Mouse (Mus musculus): ENCODE results near the gene Tspan31. TPM values are rescaled to one million over a fixed set of nuclear protein-coding genes. Genes with fewer than 3 reads are reported as not detected.

Gene Tspan31
- polyA plus RNA-seq, 1 experiment from 2014 or later: 92.4 TPM

- no peak for ATAC-seq (replicated peaks; ENCODE audit: low FRiP score, low TSS enrichment, low read depth)
- H3K27ac ChIP-seq (ENCODE audit: low read depth): no peak overlapping the region
- H3K36me3 ChIP-seq (ENCODE audit: control insufficient read depth, insufficient read depth, low read length): peaks cover 2% of the 10 kb centered on the region; the same call in 1 of the 2 replicates
- no peaks in the 10 kb centered on the region for H3K9me3 ChIP-seq (ENCODE audit: control insufficient read depth, low read length)
- H3K27me3 ChIP-seq (replicated peaks; ENCODE audit: control insufficient read depth, insufficient read depth, low read length): peaks cover 65% of the 10 kb centered on the region
- H3K4me2 ChIP-seq (ENCODE audit: low read length): peak overlapping the region; percentile 20
- 9% methylated on average over 57 of the region's 57 CpGs for WGBS
- H3K4me3 ChIP-seq (ENCODE audit: low read depth, low read length): no peak overlapping the region
- no peak overlapping the region for H3K9ac ChIP-seq (ENCODE audit: low read length)
- peak; percentile 78 for DNase-seq (ENCODE audit: low spot score)
- H3K4me1 ChIP-seq (replicated peaks; ENCODE audit: control insufficient read depth, insufficient read depth, low read length): no peaks in the 10 kb centered on the region
Observed at GRCm38 (mm10) chr10:127090560-127091411, 20.7 kb upstream of the Tspan31 start.

- H3K27ac ChIP-seq (ENCODE audit: low read depth): no peak overlapping the region
- no peaks in the 10 kb centered on the region for H3K36me3 ChIP-seq (ENCODE audit: control insufficient read depth, insufficient read depth, low read length)
- no peak overlapping the region for H3K4me2 ChIP-seq (ENCODE audit: low read length)
- DNase-seq (ENCODE audit: low spot score) (no peak), ATAC-seq (replicated peaks; ENCODE audit: low FRiP score, low TSS enrichment, low read depth) (no peak)
- H3K4me3 ChIP-seq (ENCODE audit: low read depth, low read length): no peak overlapping the region
- H3K27me3 ChIP-seq (replicated peaks; ENCODE audit: control insufficient read depth, insufficient read depth, low read length): peaks cover 70% of the 10 kb centered on the region
- WGBS: 70% methylated on average over 6 of the region's 6 CpGs
- no peaks in the 10 kb centered on the region for H3K9me3 ChIP-seq (ENCODE audit: control insufficient read depth, low read length)
- no peak overlapping the region for H3K9ac ChIP-seq (ENCODE audit: low read length)
- peaks cover 15% of the 10 kb centered on the region for H3K4me1 ChIP-seq (replicated peaks; ENCODE audit: control insufficient read depth, insufficient read depth, low read length)
Observed at GRCm38 (mm10) chr10:127085633-127086032, 15.6 kb upstream of the Tspan31 start.

- Histone ChIP-seq H3K9ac (ENCODE audit: low read length) (no peak overlapping the region), H3K4me3 (ENCODE audit: low read depth, low read length) (no peak overlapping the region), H3K27ac (ENCODE audit: low read depth) (no peak overlapping the region), H3K4me2 (ENCODE audit: low read length) (no peak overlapping the region), H3K4me1 (replicated peaks; ENCODE audit: control insufficient read depth, insufficient read depth, low read length) (peaks cover 17% of the 10 kb centered on the region), H3K36me3 (ENCODE audit: control insufficient read depth, insufficient read depth, low read length) (no peaks in the 10 kb centered on the region), H3K27me3 (replicated peaks; ENCODE audit: control insufficient read depth, insufficient read depth, low read length) (peaks cover 70% of the 10 kb centered on the region), H3K9me3 (ENCODE audit: control insufficient read depth, low read length) (no peaks in the 10 kb centered on the region)
- ATAC-seq (replicated peaks; ENCODE audit: low FRiP score, low TSS enrichment, low read depth) (no peak), DNase-seq (ENCODE audit: low spot score) (no peak)
- 75% methylated on average over 9 of the region's 9 CpGs for WGBS
Observed at GRCm38 (mm10) chr10:127085052-127085451, 15.0 kb upstream of the Tspan31 start.

- ATAC-seq (replicated peaks; ENCODE audit: low FRiP score, low TSS enrichment, low read depth): no peak
- H3K27me3 ChIP-seq (replicated peaks; ENCODE audit: control insufficient read depth, insufficient read depth, low read length): peaks cover 70% of the 10 kb centered on the region
- 35% methylated on average over 5 of the region's 5 CpGs for WGBS
Observed at GRCm38 (mm10) chr10:127083915-127084306, 13.8 kb upstream of the Tspan31 start.

GRCm38 (mm10) chr10:127083292-127083914, 13.3 kb upstream of the Tspan31 start:
- H3K9ac ChIP-seq (ENCODE audit: low read length): no peak overlapping the region
- H3K36me3 ChIP-seq (ENCODE audit: control insufficient read depth, insufficient read depth, low read length): no peaks in the 10 kb centered on the region
- no peak overlapping the region for H3K27ac ChIP-seq (ENCODE audit: low read depth)
- no peak for DNase-seq (ENCODE audit: low spot score)
- H3K27me3 ChIP-seq (replicated peaks; ENCODE audit: control insufficient read depth, insufficient read depth, low read length): peaks cover 74% of the 10 kb centered on the region
- 27% methylated on average over 8 of the region's 8 CpGs for WGBS
- no peaks in the 10 kb centered on the region for H3K9me3 ChIP-seq (ENCODE audit: control insufficient read depth, low read length)
- peaks cover 24% of the 10 kb centered on the region for H3K4me1 ChIP-seq (replicated peaks; ENCODE audit: control insufficient read depth, insufficient read depth, low read length)
- H3K4me2 ChIP-seq (ENCODE audit: low read length): no peak overlapping the region
- no peak for ATAC-seq (replicated peaks; ENCODE audit: low FRiP score, low TSS enrichment, low read depth)
- H3K4me3 ChIP-seq (ENCODE audit: low read depth, low read length): no peak overlapping the region

More at GRCm38 (mm10) chr10:127083915-127084306, 13.8 kb upstream of the Tspan31 start:
- Histone ChIP-seq H3K9me3 (ENCODE audit: control insufficient read depth, low read length) (no peaks in the 10 kb centered on the region), H3K4me3 (ENCODE audit: low read depth, low read length) (no peak overlapping the region), H3K4me1 (replicated peaks; ENCODE audit: control insufficient read depth, insufficient read depth, low read length) (peaks cover 24% of the 10 kb centered on the region), H3K36me3 (ENCODE audit: control insufficient read depth, insufficient read depth, low read length) (no peaks in the 10 kb centered on the region), H3K4me2 (ENCODE audit: low read length) (no peak overlapping the region), H3K27ac (ENCODE audit: low read depth) (no peak overlapping the region), H3K9ac (ENCODE audit: low read length) (no peak overlapping the region)
- DNase-seq (ENCODE audit: low spot score): no peak

- 26% methylated on average over 8 of the region's 8 CpGs for WGBS
- no peaks in the 10 kb centered on the region for H3K9me3 ChIP-seq (ENCODE audit: control insufficient read depth, low read length)
- H3K9ac ChIP-seq (ENCODE audit: low read length): no peak overlapping the region
- H3K27me3 ChIP-seq (replicated peaks; ENCODE audit: control insufficient read depth, insufficient read depth, low read length): peaks cover 77% of the 10 kb centered on the region
- no peaks in the 10 kb centered on the region for H3K36me3 ChIP-seq (ENCODE audit: control insufficient read depth, insufficient read depth, low read length)
- no peak overlapping the region for H3K27ac ChIP-seq (ENCODE audit: low read depth)
- peak overlapping the region; percentile 17 for H3K4me3 ChIP-seq (ENCODE audit: low read depth, low read length)
- H3K4me1 ChIP-seq (replicated peaks; ENCODE audit: control insufficient read depth, insufficient read depth, low read length): peaks cover 27% of the 10 kb centered on the region
- DNase-seq (ENCODE audit: low spot score) (no peak), ATAC-seq (replicated peaks; ENCODE audit: low FRiP score, low TSS enrichment, low read depth) (no peak)
- peak overlapping the region; percentile 50; the same call in 1 of the 2 replicates for H3K4me2 ChIP-seq (ENCODE audit: low read length)
Observed at GRCm38 (mm10) chr10:127081996-127082620, 12.0 kb upstream of the Tspan31 start.

- ATAC-seq (replicated peaks; ENCODE audit: low FRiP score, low TSS enrichment, low read depth) (no peak), DNase-seq (ENCODE audit: low spot score) (no peak)
- peaks cover 27% of the 10 kb centered on the region for H3K4me1 ChIP-seq (replicated peaks; ENCODE audit: control insufficient read depth, insufficient read depth, low read length)
- H3K36me3 ChIP-seq (ENCODE audit: control insufficient read depth, insufficient read depth, low read length): no peaks in the 10 kb centered on the region
- H3K9me3 ChIP-seq (ENCODE audit: control insufficient read depth, low read length): no peaks in the 10 kb centered on the region
- H3K27ac ChIP-seq (ENCODE audit: low read depth): no peak overlapping the region
- H3K4me2 ChIP-seq (ENCODE audit: low read length): peak overlapping the region; percentile 50
- WGBS: 3% methylated on average over 48 of the region's 48 CpGs
- peak overlapping the region; percentile 17 for H3K4me3 ChIP-seq (ENCODE audit: low read depth, low read length)
- peaks cover 80% of the 10 kb centered on the region for H3K27me3 ChIP-seq (replicated peaks; ENCODE audit: control insufficient read depth, insufficient read depth, low read length)
- peak overlapping the region; percentile 14; the same call in 1 of the 2 replicates for H3K9ac ChIP-seq (ENCODE audit: low read length)
Observed at GRCm38 (mm10) chr10:127080901-127081780, 11.1 kb upstream of the Tspan31 start.
